Mouse (Mus musculus) retina, postnatal 7 days (tissue): Measurements from ENCODE around the gene Nrxn3.

Experiments used
- DNase-seq: peaks from one replicate; pipeline ENCODE4 v3.0.0-alpha.2; 2012; ENCODE audit warnings: low read depth, low spot score

Nrxn3 gene

DNA sequence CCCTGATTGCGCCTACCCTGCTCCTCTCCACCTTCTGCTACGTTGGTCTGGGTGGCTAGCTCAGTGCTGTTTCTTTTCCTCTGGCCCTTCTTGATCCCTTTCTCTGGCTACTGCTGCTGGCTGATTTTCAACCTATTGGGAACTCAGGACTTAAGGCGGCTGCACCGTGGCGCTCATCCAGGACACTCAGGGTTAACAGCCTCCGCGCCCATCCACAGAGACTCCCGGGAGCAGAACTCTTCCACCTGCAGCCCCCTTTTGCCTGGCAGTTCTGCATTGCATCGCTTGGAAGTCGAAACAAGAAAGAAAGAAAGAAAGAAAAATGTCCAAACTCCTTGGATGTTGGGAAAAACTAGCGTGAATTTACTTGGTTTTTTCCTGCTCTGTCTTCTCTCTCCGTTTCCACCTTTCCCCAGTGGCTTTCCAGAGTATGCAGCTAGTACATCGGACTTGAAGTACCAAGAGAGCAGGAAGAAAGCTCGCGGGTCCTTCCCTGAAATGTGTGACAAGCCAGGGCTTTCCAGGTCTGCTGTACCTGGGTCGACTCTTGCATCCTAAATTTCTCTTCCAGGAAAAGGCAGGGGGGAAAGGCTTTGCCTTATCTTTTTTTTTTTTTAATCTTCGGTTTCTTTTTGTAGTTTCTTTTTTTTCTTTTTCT is 1090.0 kb downstream of the Nrxn3 start:
- no peak for DNase-seq

DNA sequence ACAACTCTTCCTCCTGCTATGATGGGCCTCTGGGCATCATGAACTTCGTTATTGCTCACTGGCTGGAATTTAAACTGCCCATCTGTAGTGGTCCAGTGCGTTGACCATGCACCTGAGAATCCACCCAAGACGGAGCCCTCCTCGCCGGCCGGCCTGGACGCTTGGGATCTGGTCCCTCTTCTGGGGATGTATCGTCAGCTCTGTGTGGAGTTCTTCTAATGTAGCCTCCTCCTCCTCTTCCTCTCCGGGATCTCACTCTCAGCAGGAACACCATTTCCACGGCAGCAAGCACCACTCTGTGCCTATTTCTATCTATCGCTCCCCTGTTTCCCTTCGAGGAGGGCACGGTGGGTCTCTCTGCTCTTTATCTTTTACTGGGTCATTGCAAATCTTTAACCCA is 1090.6 kb downstream of the Nrxn3 start:
- no peak for DNase-seq

DNA sequence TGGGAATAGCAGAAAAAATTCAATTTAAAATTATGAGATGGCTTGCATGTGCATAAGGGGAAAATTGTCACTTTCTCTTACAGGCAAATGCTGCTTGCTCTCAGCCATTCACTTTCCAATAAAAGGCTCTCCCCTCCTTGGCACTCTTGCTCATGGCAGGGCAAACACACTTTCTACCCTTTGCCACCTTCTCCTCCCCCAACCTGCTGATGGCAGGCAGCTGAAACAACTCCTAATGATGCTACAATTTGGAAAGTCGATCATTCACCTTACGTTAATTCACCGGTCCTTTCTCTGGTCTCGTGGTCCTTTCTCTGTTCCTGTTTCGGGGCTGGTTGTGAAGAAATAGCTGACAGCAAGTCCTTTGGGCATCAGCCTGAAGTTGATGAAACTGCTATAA is 1091.0 kb downstream of the Nrxn3 start:
- no peak for DNase-seq

DNA sequence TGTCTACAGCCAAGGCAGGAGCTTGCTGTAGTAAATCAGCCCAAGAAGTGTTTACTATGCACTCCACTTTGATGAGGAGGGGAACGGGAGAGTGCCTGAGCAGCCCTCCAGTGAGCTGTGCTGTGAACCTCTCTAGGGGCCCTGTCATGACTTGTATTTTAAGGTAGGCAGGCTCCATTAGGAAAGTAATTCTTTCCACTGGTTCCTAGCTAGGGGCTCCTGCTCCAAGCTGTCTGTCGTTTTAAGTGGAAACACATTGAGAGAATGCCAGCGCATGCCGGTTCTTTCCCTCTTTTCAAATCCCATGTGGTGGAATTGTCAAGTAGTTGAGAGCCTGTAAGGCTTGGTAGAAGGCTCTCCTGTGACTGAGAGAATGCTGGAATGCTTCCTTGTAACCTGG is 1091.9 kb downstream of the Nrxn3 start:
- DNase-seq: no peak

DNA sequence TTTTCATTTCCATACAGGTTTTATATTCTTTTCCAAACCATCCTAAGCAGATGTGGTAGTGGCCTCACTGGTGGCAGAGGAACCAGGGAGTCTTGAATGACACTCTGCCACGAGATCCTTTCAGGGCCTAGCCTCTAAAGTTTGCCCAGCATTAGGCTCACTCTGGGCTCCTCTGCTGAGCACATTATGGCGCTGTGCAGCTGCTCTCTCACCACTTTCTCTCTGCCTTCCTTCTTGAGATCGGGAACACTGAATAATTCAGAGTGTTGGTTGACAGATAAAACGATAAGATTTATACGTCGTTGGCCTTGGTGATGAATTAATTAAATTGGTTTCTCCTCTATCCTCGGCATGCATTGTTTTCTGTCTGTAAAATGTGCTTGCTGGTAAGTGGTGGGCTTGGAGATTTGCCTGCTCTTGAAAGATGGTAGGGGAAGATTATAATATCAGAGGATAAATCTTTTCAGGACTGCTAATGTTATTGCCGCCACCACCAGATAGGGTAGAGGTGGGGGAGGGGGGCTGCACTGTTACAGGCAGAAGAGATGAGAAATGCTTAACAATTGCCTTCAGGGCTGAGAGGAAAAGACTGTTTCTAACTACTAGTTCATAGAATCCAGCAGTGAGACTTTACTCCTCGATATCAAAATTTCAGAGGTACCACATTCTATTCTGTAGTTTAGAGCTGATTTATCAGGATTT is 1094.5 kb downstream of the Nrxn3 start:
- no peak for DNase-seq

DNA sequence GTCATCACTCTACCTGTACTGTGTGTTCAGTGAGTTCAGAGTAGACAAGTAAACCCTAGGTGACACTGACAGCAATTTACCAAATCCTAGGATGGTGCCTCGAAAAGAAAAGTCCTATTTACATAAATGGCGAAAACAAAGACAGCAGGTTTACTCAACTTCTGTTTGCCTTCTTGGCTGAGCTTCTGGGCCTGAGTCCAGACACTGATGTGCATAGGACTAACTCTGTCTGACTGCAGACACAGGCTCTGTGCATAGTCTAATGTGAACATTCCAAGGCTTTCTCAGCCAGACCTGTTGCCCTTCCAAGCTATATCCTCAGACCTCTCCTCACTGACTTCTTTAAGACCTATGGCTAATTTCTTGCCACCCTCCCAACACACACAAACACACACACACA is 1095.5 kb downstream of the Nrxn3 start:
- DNase-seq: no peak

DNA sequence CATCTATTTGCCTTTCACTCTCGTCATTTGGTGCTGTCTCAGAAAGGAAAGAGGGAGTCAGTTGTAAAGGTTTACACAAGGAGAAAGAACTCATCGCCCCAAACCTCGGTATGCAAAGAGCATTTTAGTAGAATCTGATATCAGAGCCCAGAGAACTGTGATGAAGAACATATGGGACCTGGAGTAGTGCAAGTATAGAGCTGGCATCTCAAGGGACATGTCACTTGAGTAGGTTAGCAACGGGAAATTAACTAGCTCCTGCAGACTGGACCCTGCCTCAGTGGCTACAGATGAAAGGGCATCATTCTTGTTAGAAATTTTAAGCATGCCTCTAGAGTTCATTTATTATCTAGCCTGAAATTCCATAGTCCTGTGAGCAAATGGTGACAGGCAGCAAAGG is 1099.5 kb downstream of the Nrxn3 start:
- DNase-seq: no peak

DNA sequence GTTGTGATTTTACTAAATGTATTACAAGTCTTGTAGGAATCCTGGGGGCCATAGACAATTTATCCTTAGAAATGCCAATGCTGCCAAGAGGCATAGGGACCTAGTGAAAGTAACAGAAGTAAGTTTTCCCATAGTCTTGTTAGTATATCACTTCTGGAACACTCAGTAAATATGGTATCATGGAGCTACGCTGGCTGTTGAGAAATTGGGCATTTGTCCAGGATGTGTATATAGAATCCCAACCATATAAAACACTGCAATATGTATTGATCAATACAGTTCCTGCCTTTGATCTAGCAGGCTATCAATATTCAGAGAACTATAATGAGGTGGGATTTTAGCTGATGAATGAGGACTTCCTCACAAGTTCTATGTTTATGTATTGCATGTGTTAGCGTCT is 1107.3 kb downstream of the Nrxn3 start:
- DNase-seq: no peak

DNA sequence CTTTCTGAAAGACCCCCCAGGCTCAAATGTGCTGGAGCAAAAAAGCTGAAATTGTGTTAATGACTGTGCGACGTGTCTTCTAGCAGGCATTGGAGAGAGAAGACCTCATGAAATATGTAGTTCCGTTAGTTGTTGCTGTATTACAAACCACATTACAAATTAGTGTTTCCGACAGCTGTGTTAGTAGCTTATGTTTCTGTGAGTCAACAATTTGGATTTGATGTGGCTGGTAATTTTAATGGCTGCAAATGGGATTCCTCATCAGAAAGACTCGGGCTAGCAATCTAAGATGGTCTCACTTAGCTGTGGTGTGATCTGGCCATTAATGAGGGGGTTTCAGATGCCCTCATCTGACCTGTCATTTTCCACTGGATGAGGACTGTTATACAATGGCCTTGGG is 1107.7 kb downstream of the Nrxn3 start:
- no peak for DNase-seq

DNA sequence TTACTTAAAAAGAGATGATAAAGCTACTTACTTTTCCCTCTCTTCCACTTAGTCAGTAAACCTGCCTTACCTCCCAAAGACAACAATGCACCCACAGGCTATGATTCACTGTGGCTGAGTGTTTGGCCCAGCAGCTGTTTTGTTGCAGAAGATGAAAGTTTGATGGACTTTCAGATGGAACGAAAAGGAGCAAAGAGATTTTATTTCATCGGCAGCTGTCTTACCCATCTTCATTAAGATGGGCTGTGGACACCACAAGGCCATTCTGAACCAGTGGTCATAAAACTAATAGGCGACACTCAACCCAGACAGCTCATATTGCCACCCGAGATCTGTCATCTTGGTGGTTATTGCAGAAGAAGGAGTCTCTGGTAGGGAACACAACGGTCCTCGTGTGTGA is 1108.6 kb downstream of the Nrxn3 start:
- DNase-seq: no peak

DNA sequence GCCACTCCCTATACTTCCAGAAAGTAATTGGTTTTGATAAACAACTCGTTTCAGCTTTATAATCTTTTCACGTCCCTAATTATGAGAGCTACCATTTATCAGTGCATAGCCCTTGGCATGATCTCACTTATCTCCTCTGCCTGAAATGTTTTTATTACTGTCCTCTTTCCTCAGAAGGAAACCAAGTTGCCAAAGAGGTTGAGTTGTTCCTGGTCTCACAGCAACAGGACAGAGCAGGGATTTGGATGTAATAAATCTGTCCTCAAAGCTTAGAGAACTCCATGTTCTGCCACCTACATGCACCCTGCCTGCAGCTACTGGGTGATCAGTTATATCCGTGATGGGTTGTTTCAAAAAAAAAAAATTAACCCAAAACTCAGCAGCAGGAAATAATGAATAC is 1113.6 kb downstream of the Nrxn3 start:
- no peak for DNase-seq

DNA sequence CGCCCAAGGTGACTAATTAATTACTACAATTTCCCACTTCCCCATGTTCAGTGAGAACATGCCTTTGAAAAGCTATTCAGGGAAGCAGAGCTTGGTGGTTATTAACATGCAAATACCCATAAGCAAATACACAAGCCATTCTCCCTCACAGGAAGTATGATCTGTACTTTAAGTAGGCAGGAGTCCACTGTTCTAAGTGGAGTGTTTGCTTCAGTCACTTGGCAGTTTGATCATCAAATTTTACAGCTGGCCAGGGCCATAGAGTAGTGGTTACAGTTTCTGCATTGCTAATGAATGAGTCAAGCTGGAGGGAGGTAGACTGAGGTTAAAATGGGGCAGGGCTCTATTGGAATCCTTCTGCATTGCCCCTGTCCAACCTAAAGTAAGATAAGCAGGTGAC is 1120.2 kb downstream of the Nrxn3 start:
- DNase-seq: no peak

DNA sequence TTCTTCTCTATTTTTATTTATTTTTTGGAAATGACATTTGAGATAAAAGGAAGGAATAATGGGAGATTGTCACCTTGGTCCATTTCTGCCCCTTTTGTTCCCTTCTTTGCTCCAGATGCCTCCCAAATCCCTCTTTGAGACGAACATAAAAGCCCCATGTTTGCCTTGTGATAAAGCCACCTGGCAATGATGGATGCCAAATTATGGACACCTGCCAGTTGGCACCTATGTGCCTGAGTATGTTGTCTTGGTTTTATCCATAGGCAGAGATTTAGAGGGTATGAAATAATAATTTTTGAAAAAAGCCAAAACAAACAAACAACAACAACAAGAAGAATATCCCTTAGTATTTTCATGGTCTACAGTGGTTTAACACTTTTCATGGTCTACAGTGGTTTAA is 1125.4 kb downstream of the Nrxn3 start:
- no peak for DNase-seq

DNA sequence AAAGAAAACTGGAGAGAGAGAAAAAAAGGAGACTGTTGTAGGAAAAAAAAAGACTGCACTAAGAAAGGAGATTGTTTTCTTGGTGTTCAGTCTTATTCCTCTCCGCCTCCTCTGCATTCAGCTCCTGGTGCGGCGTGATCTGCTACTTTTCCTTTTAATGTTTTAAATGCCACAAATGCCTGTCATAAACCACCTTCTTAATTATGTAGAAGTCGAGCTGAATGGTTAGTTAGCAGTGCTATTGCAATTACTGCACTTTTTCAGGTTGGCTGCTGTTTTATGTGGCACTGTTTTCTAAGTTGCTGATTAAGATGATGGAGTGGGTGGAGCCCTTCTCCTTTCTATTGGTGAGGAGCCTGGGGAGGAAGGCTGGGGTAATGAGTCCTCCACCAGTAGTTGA is 1131.7 kb downstream of the Nrxn3 start:
- DNase-seq: no peak

DNA sequence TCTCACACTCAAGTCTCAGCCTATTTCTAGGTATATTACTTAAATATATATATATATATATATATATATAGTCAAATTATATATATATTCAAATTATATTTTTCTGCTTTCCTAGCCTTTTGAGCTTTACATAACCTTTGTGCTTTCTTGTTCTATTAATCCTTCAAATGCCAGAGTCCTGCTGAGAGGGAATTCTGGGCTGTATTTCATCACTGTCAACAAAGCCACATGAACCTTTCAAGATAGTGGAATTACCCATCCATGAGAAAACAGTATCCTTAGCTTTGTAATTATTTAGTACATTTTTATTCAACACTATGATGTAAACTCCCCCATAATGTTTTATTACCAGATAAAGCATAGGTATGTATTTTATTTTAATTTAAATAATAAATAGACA is 1144.4 kb downstream of the Nrxn3 start:
- no peak for DNase-seq

DNA sequence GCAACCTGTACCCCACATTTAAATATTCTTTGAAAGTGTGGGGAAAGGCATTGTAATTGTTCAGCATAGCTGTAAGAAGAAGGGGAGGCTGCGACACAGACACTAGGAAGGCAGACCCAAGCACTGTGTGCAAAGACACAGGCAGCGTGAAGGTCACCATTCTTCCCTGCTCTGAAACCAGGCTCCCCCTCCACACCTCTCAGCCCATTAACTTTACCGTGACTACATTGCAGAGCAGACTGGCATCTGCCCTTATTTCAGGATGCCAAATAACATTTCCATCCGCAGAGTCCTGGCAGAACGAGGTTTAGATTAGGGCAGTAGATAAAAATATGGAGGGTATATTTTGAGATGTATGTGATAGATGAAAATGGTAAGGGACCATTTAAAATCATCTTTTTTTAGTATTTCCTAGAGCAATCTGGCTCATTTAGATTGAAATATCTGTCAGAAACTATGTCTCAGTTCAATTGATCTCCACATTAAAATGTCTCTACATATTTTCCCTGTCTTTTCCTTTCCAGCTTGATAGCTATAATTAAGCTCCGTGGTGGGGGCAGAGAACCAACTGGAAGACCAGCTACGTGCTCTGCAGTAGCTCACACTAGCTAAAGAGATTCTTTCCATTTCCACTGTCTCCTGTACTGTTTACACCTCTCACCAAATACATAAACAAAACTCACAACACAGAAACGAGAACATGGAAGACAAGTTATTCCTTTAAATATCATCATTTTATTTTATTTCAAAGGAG is 1160.1 kb downstream of the Nrxn3 start:
- no peak for DNase-seq

DNA sequence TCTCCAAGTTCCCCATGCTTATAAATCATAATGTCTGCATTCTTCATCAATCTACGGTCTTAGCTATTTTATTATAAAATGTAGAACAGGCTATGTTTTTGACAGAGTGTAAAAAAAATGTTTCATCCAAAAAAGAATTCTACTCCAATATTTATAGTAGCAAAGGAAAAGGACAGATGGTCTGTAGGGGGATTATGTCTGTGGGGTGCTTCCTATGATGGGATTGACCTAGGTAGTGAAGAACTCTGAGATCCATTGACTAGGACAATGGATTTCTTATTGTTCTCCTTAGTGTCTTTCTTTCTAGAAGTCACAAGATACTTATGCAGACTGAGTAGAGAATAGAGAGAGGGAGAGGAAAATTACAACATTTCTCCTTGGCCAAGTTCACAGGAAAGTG is 1161.9 kb downstream of the Nrxn3 start:
- DNase-seq: no peak

DNA sequence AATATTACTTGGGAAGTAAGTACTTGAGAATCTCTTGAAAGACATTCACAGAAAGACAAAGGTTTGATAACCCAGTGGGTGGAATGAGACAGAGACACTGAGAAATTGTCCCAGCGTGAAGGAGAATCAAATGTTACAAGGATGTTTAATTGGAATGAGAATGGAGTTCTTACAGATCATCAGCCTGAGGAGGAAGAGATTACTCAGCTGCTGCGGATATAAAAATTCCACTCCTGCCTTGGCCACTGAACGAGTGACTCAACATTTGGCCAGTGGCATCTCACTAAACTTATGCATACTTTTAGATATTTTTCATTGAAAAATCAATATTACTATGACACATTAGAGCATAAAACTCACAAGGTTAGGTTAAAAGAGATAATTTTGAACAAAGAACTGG is 1166.0 kb downstream of the Nrxn3 start:
- DNase-seq: no peak

DNA sequence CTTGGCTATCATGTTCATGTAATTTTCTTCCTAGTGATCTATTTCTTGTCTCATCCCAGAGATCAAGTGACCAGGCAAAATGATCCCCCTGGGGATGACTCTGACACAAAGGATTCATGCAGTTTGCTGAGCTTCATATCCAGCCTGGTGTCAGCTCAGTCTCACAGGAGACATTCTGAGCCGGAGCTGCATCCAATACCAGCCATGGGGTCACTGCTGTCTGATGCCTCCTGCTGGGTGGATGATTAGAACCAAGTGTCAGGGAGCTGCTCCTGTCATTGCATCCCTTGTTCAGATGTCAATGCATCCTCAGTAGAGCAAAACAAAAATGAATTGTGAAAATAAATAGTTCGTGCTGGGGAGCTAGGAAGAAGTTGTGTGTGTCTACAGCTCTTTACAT is 1174.2 kb downstream of the Nrxn3 start:
- no peak for DNase-seq

DNA sequence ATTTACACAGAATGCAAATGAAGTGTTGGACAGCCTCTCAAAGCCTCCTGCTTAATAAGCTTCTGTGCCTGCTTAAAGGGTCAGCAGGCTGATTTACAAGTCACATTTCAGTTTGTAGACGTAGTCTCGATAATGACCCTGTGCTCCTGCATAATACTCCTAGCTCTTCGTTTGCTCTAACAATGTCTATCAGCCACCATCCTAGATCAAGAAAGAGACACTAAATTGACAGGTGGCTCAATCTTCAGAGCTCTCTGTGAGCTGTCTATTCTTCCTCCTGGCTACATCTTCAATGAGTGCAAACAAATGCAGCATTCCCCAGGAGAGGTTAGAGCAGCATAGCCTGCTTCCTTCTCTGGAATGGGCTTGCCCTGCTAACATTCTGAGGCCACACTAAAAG is 1186.9 kb downstream of the Nrxn3 start:
- DNase-seq: no peak

DNA sequence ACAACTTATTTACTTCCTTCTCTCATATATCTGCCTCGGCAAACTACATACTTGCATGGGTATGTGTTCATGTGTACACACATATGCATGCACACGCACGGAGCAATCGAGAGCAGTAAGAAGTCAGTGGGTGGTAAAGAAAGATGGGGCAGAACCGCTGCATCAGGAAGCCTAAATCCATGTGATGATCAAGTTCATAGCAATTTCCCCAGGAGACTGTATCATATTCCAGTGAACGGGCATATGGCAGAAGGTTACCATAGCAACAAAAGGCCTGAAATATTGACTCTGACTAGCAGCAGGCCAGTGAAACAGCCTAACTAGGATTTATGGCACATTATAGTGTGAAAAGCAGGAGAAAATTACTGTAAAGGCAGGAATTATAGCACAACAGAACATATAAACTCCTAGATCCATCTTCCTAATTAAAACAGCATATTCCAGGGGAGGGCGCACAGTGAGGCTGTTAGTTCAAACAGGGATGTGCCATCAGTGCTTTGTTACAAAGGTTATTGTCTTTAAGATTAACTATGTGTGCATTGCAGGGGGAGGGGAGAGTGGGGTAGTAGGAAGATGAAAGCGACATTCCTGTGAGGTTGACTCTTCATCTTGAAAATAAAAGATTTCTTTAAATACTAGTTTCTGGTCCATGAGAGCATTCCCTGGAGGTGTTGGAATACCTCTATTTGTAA is 1195.6 kb downstream of the Nrxn3 start:
- no peak for DNase-seq

DNA sequence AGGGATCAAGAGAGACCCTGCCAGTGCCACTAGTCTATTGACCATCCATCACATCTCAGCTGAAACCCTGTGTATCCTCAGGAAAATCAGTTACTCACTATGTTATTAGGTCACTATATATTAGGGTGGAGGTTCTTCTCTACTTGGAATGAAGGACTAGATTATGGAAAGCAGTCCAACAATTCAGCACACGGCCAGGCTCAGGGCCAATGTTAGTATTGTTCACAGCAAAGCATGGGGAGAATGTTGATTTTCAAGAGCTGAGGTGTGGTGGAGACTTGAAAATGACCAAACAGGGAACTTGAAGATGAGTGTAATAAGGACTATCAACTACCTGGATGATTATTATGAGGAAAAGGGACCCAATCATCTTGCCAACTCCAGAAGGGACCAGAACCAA is 1209.7 kb downstream of the Nrxn3 start:
- DNase-seq: no peak
